Mouse (Mus musculus) bone marrow macrophage, adult 2 months (primary cell): ENCODE results near the gene Rbm4. TPM values are rescaled to one million over a fixed set of nuclear protein-coding genes. Genes with fewer than 3 reads are reported as not detected.
A peak's percentile ranks its signal among the peaks of the same experiment; 100 is the strongest.
"Not testable (repeated sequence)": the region's sequence is repeated elsewhere in the genome, so short reads cannot be mapped to it uniquely, and the experiment has no call there.

Source experiments
- H3K27ac ChIP-seq: 2 replicates; pipeline ENCODE4 v1.5.1; 2012; ENCODE audit warnings: low read depth, low read length; ENCODE audit not compliant: insufficient read depth
- H3K4me1 ChIP-seq: 2 replicates; pipeline ENCODE4 v1.6.1; 2012; ENCODE audit warnings: low read length; ENCODE audit not compliant: control insufficient read depth, insufficient read depth
- H3K4me3 ChIP-seq: 2 replicates; pipeline ENCODE4 v1.5.1; 2012; ENCODE audit warnings: mild to moderate bottlenecking, low read length, moderate library complexity; ENCODE audit not compliant: insufficient read depth
- CTCF ChIP-seq: IDR thresholded peaks from 2 replicates; pipeline ENCODE4 v1.5.1; 2012; ENCODE audit warnings: low read depth, mild to moderate bottlenecking, low read length, moderate library complexity
- POLR2A ChIP-seq: IDR thresholded peaks from 2 replicates; pipeline ENCODE4 v1.6.1; 2012; ENCODE audit warnings: mild to moderate bottlenecking, low read depth, low read length, borderline replicate concordance
- polyA plus RNA-seq: library from polyadenylated mRNA; stranded (reverse); fragments of >200 nt; gene quantifications from 2 replicates; pipeline ENCODE4 v1.2.4, GENCODE M21; 2012; ENCODE audit not compliant: missing spikeins, insufficient read depth, insufficient read length

Gene Rbm4
- polyA plus RNA-seq, 1 experiment, result 18.6 TPM

DNA sequence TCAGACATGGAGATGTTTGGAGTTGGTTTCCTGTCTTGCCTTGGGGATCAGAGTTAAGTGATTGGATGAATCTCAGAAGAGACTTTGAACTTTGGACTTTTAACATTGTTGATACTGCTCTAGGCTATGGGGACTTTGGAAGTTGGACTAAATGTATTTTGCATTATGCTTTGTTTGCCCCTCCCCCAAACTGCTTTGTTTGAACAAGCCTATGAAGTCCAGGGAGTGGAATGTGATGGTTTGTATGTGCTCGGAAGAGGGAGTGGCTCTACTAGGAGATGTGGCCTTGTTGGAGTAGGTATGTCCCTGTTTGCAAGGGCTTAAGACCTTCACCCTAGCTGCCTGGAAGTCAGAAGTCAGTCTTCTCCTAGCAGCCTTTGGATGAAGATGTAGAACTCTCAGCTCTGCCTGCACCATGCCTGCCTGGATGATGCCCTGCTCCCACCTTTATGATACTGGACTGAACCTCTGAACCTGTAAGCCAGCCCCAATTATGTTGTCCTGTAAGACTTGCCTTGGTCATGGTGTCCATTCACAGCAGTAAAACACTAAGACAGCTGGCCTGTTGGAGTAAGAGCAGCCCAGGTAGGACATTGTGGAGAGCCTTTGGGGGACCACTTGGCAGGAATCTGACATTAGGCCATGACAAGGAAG, 23.6 kb upstream of the Rbm4 start:
- TF ChIP-seq POLR2A (no peak), CTCF (no peak)

DNA sequence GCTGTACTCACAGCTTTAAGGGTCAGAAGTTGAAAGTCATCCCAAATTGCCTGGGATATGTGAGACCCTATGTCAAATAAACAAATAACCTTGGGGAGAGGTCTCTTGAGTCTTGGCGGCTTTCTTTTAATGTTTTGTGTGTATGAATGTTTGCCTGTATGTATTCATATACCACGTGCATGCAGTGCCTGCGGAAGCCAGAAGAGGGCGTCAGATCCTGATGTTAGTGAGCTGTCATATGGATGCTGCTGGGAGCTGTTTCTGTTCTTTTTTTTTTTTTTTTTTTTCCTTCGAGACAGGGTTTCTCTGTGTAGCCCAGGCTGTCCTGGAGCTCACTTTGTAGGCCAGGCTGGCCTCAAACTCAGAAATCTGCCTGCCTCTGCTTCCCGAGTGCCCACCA, 19.3 kb upstream of the Rbm4 start:
- no peak for TF ChIP-seq POLR2A
- TF ChIP-seq CTCF, result no peak

More for the DNA sequence above, 23.6 kb upstream of the Rbm4 start:
- Histone ChIP-seq H3K27ac (no peak overlapping the region), H3K4me3 (no peak overlapping the region), H3K4me1 (no peaks in the 10 kb centered on the region)

DNA sequence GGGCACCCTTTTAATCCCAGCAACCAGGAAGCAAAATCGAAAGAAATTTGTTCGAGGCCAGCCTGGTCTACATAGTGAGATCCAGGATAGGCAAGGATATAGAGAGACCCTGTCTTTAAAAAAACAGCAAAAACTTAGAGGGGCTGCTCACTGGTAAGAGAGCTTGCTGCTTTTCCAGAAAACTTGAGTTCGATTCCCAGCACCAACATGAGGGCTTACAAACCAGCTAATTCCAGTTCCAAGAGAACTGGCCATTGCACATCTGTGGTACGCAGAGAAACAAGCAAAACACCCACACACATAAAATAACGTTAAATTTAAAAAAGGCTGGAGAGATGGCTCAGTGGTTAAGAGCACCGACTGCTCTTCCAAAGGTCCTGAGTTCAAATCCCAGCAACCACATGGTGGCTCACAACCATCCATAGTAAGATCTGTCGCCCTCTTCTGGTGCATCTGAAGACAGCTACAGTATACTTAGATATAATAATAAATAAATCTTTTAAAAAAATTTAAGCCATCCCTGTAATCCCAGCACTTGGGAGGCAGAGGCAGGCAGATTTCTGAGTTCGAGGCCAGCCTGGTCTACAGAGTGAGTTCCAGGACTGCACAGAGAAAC, 18.7 kb upstream of the Rbm4 start:
- H3K4me1 ChIP-seq, result not testable (repeated sequence)
- Histone ChIP-seq H3K4me3 (peak overlapping the region; percentile 70), H3K27ac (peak overlapping the region; percentile 80; the same call in 1 of the 2 replicates)

More for the DNA sequence above, 19.3 kb upstream of the Rbm4 start:
- no peak overlapping the region for H3K4me3 ChIP-seq
- peaks cover 5% of the 10 kb centered on the region for H3K4me1 ChIP-seq
- no peak overlapping the region for H3K27ac ChIP-seq

DNA sequence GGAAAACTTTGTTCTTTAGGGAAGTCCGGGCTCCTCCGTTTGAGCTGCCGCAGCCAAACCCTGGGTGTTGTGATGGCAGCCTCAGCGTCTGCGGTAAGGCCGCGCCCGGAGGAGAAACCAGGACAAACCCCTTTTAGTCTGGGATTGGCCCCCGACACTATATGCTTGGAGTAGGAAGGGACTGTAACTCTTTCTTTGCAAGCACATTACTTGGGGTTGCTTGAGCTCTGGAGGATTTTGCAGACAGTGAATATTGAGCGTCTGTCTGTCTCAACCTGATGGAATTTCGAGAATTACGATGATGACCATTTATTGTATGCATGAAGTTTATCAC, 18.2 kb upstream of the Rbm4 start:
- no peak; the same call in 1 of the 2 replicates for TF ChIP-seq POLR2A
- no peak for TF ChIP-seq CTCF
- Histone ChIP-seq H3K4me3 (peak overlapping the region; percentile 70), H3K4me1 (peaks cover 10% of the 10 kb centered on the region), H3K27ac (peak overlapping the region; percentile 80)

DNA sequence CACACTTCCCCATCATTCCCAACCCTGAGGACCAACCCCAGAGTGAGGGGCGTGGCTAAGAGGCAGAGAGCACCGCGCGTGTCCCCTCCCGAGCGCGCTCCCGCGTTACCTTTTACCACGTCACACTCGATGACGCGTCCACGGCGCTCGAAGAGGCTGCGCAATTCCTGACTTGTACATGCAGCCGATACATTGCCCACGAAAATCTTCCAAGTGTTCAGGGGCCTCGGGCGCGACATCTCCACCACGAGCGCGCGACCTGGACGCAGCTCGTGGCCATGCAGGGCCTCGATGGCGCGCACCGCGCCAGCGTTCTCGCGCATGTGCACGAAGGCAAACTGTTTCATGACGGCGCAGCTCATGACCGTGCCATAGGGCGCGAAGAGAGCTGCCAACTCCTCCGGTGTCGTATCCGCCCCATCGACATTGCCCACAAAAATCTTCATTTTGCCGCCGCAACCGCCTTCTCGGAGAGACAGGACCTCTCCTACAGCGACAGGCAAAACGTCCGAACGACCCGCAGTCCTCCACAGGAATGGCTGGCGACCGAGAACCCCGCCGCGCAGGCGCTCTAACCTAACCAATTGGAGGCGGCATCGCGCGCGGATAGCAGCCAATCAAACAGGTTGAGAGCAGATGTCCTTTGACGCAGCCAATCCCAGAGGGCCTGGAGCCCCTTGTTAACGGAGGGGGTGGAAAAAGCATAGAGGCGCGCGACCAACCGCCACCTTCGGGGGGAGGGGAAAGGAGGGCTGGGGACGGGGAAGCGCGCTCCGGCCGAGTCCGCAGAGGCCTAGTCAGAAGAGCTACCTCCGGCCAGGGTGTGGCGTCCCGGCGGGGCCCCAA, 17.6 kb upstream of the Rbm4 start, which contains the start of the genes Gm21992 and Rbm14:
Gene Gm21992, minus strand, starts transcription at position 550 of the 846 bp plus-strand sequence.
Gene Rbm14, minus strand, starts transcription at position 572 of the 846 bp plus-strand sequence.
- peak within 1 kb of the TSS; percentile 90 for H3K4me3 ChIP-seq
- peak within 1 kb of the TSS; percentile 80 for H3K27ac ChIP-seq
- H3K4me1 ChIP-seq, result peaks cover 10% of the 10 kb centered on the region
- TF ChIP-seq CTCF, result no peak
- peak; percentile 81 for TF ChIP-seq POLR2A

DNA sequence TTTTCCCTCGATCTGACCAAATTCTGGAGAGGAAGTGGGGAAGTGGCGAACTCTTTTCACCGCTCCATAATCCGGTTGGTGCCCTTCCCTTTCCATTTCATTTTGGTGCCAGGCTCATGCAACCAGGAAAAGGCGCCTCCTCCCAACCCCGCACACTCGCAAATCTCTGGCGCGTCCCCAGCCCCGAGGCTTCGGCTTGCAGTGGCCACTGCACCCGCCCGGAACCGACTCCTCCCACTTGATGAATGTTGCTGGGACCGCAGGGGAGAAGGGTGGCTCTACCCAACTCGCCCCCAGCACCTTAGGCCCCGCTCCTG, 17.0 kb upstream of the Rbm4 start:
- Histone ChIP-seq H3K4me1 (peaks cover 10% of the 10 kb centered on the region), H3K4me3 (peak overlapping the region; percentile 90), H3K27ac (peak overlapping the region; percentile 71)
- TF ChIP-seq CTCF (no peak), POLR2A (no peak)

DNA sequence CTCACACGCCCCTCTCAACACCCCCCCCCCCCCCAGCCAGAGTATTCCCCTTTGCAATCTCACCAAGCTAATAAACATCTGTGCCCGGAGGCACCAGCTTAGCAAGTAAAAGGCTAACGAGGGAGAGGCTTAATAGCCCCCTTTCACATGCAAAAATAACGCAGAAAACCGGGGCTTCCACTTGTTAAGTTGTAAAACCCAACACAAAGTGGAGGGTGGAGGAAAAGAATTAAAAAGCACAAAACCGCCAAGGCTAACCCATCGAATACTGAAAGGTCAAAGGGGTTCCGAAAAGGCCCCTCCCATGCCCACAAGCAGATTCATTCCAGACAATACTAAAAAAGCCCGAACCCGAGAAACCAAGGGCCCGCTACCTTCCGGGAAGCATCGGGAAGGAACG, 16.6 kb upstream of the Rbm4 start:
- Histone ChIP-seq H3K4me1 (peaks cover 10% of the 10 kb centered on the region), H3K4me3 (peak overlapping the region; percentile 90), H3K27ac (peak overlapping the region; percentile 71)
- TF ChIP-seq POLR2A (no peak), CTCF (no peak)

DNA sequence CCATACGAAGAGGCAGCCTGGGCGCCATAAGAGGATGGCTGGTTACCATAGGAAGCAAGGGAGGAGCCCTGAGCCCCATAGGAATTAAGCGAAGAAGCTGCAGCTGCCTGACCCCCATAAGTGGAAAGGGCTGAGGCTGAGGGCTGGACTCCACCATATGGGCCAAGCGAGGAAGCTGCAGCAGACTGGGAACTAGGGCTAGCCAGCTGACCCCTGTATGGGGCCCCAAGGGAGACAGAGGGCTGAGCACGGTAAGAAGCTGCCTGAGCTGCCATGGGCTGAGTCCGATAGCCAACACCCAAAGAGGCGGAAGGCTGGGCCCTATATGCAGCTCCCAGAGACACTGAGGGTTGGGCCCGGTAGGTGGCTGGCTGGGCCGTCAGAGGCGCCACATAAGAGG, 9.6 kb upstream of the Rbm4 start:
- TF ChIP-seq CTCF (no peak), POLR2A (no peak)
- Histone ChIP-seq H3K4me3 (no peak overlapping the region), H3K27ac (no peak overlapping the region), H3K4me1 (peaks cover 7% of the 10 kb centered on the region)

DNA sequence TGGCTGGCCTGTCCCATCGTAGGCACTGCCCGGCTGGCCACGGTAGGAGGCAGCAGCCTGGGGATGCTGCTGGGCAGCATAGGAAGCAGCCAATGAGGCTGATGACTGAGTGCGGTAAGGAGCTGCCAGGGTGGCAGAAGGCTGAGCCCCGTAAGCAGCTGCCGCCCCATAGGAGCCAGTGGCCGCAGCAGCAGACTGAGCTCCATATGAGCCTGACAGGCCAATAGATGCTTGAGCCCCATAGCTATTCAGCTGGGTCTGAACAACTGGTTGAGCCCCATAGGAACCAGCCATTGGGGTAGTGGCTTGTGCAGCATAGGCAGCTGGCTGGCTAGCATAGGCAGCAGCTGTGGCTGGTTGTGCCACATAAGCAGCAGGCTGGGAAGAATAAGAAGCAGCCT, 9.0 kb upstream of the Rbm4 start:
- TF ChIP-seq POLR2A (no peak), CTCF (no peak)
- no peak overlapping the region for H3K27ac ChIP-seq
- H3K4me3 ChIP-seq, result no peak overlapping the region
- peaks cover 2% of the 10 kb centered on the region for H3K4me1 ChIP-seq

DNA sequence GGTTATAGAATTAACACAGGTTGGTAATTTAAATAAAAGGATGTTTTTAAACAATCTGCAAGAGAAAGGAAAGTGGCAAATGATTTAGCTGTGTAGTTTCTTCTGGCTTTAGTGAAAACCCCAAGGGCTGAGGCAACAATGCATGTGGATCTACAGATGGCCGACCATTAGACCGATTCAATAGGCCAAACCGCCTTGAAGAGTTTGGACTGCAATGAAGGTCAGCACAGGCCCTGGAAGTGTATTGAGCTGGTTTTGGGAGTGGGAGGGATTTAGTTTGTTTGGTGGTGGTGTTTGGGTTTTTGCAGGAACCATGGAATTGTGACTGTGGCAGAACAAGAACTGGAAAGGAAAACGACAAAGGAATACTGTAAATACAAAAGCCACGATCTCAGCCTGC, 5.4 kb upstream of the Rbm4 start:
- no peak overlapping the region for H3K27ac ChIP-seq
- H3K4me1 ChIP-seq, result peaks cover 4% of the 10 kb centered on the region
- TF ChIP-seq CTCF (no peak), POLR2A (no peak)
- H3K4me3 ChIP-seq, result no peak overlapping the region

DNA sequence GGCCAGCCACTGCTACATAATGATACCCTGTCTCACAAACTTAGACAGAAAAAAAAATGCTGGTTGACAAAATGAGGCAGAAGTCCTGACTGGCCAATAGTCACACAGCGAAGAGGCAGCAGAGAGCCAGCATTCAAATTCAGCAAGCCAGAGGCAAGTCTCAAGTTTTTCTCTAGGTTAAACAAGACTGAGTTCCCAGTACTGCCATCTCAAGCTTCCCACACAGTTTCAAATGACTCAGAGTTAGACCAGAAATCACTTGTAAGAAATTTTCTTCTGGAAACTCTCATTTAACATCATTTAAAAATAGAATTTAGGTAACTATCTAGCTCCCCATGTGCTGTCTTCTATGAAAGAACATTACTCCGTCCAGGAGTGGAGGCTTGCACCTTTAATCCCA, 4.1 kb upstream of the Rbm4 start:
- TF ChIP-seq POLR2A (no peak), CTCF (no peak)
- Histone ChIP-seq H3K27ac (no peak overlapping the region), H3K4me1 (peaks cover 4% of the 10 kb centered on the region), H3K4me3 (no peak overlapping the region)
